Mouse (Mus musculus): ENCODE data around the gene Fezf2. TPM values are rescaled to one million over a fixed set of nuclear protein-coding genes. Genes with fewer than 3 reads are reported as not detected.

Gene Fezf2
- polyA plus RNA-seq, 1 experiment from 2014 or later, result 2.9 TPM

GRCm38 (mm10) chr14:12349334-12350090, 1.5 kb upstream of the Fezf2 start:
- no peaks in the 10 kb centered on the region for H3K36me3 ChIP-seq
- ATAC-seq (ENCODE audit: low FRiP score, low read depth), result no peak
- 4% methylated on average over 15 of the region's 15 CpGs for WGBS
- H3K4me3 ChIP-seq, result no peak overlapping the region
- H3K27ac ChIP-seq (replicated peaks), result no peak overlapping the region
- H3K9ac ChIP-seq (replicated peaks), result no peak overlapping the region
- H3K9me3 ChIP-seq, result no peaks in the 10 kb centered on the region
- peaks cover 33% of the 10 kb centered on the region for H3K4me1 ChIP-seq
- H3K27me3 ChIP-seq, result peaks cover 98% of the 10 kb centered on the region
- no peak overlapping the region for H3K4me2 ChIP-seq (replicated peaks)

DNA sequence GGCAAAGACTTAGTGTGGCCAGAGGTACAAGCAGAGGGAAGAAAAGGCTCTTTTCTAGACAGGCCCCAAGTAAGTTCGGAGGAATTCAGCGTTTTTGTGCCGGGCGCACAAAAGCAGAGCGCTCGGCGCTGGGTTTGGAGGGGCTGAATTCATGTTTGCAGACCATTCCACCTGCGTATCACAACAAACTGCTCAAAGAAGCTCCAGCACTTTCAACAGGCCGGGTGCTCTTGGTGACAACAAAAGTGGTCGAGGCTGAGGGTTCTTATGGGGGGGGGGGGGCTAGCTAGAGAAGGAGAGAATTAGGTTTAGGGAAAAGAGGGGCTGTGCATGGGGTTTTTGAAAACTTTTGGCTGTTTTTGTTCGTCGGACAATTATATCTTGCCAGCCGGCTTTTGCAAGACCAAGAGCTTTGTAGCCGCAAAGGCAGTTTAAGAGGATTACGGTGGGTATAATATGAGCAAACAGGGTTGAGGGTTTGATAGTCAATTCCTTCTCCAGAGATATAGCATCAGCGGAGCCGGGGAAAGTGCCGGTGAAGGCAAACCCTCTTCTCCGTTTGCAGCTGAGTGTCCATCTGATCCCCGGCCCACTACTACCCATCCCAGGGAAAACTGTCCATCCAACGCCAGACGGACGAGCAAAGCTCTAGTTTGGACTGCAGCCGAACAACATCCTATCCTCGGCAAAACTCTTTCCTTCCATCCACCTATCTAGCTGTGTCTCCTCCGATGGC, 956 bp downstream of the Fezf2 start:
- Histone ChIP-seq H3K27ac (replicated peaks) (peak overlapping the region; percentile 39; the same call in 1 of the 2 replicates), H3K27me3 (peaks cover 100% of the 10 kb centered on the region), H3K36me3 (no peaks in the 10 kb centered on the region), H3K9me3 (no peaks in the 10 kb centered on the region), H3K9ac (replicated peaks) (no peak overlapping the region), H3K4me2 (replicated peaks) (peak overlapping the region; percentile 29), H3K4me1 (peaks cover 40% of the 10 kb centered on the region), H3K4me3 (0 out of 2 replicates have a peak overlapping the region, but pooled peaks have one; percentile 9)
- WGBS, result under 1% methylated on average over 26 of the region's 26 CpGs
- ATAC-seq (ENCODE audit: low FRiP score, low read depth), result no peak

GRCm38 (mm10) chr14:12346011-12346864, 1.8 kb downstream of the Fezf2 start:
- Histone ChIP-seq H3K4me2 (replicated peaks) (peak overlapping the region; percentile 29), H3K4me1 (peaks cover 43% of the 10 kb centered on the region), H3K27me3 (peaks cover 100% of the 10 kb centered on the region), H3K4me3 (peak overlapping the region; percentile 34), H3K9ac (replicated peaks) (no peak overlapping the region), H3K9me3 (no peaks in the 10 kb centered on the region), H3K27ac (replicated peaks) (peak overlapping the region; percentile 58; the same call in 1 of the 2 replicates), H3K36me3 (no peaks in the 10 kb centered on the region)
- 0 out of 2 replicates have a peak, but pooled peaks have one; percentile 28 for ATAC-seq (ENCODE audit: low FRiP score, low read depth)
- under 1% methylated on average over 50 of the region's 50 CpGs for WGBS

GRCm38 (mm10) chr14:12345241-12345921, 2.6 kb downstream of the Fezf2 start:
- Histone ChIP-seq H3K36me3 (no peaks in the 10 kb centered on the region), H3K9ac (replicated peaks) (0 out of 2 replicates have a peak overlapping the region, but pooled peaks have one; percentile 11), H3K27me3 (peaks cover 100% of the 10 kb centered on the region), H3K27ac (replicated peaks) (peak overlapping the region; percentile 58; the same call in 1 of the 2 replicates), H3K4me3 (peak overlapping the region; percentile 34), H3K4me2 (replicated peaks) (peak overlapping the region; percentile 29), H3K9me3 (no peaks in the 10 kb centered on the region), H3K4me1 (peaks cover 50% of the 10 kb centered on the region)
- WGBS, result under 1% methylated on average over 40 of the region's 40 CpGs
- no peak for ATAC-seq (ENCODE audit: low FRiP score, low read depth)

- ATAC-seq (ENCODE audit: low FRiP score, low read depth), result no peak
- H3K36me3 ChIP-seq, result no peaks in the 10 kb centered on the region
- H3K4me2 ChIP-seq (replicated peaks), result peak overlapping the region; percentile 29; the same call in 1 of the 2 replicates
- H3K4me1 ChIP-seq, result peaks cover 50% of the 10 kb centered on the region
- peak overlapping the region; percentile 11; the same call in 1 of the 2 replicates for H3K9ac ChIP-seq (replicated peaks)
- H3K9me3 ChIP-seq, result no peaks in the 10 kb centered on the region
- peaks cover 100% of the 10 kb centered on the region for H3K27me3 ChIP-seq
- WGBS, result under 1% methylated on average over 37 of the region's 39 CpGs
- H3K4me3 ChIP-seq, result peak overlapping the region; percentile 34
- H3K27ac ChIP-seq (replicated peaks), result peak overlapping the region; percentile 58
These were observed 3.2 kb downstream of the Fezf2 start for GRCm38 (mm10) chr14:12344746-12345240.

GRCm38 (mm10) chr14:12344061-12344745, 3.8 kb downstream of the Fezf2 start:
- H3K9ac ChIP-seq (replicated peaks), result peak overlapping the region; percentile 11; the same call in 1 of the 2 replicates
- H3K4me3 ChIP-seq, result peak overlapping the region; percentile 34
- no peaks in the 10 kb centered on the region for H3K36me3 ChIP-seq
- ATAC-seq (ENCODE audit: low FRiP score, low read depth), result no peak
- peaks cover 50% of the 10 kb centered on the region for H3K4me1 ChIP-seq
- H3K27me3 ChIP-seq, result peaks cover 100% of the 10 kb centered on the region
- H3K27ac ChIP-seq (replicated peaks), result peak overlapping the region; percentile 58
- 3% methylated on average over 24 of the region's 24 CpGs for WGBS
- peak overlapping the region; percentile 29; the same call in 1 of the 2 replicates for H3K4me2 ChIP-seq (replicated peaks)
- no peaks in the 10 kb centered on the region for H3K9me3 ChIP-seq

DNA sequence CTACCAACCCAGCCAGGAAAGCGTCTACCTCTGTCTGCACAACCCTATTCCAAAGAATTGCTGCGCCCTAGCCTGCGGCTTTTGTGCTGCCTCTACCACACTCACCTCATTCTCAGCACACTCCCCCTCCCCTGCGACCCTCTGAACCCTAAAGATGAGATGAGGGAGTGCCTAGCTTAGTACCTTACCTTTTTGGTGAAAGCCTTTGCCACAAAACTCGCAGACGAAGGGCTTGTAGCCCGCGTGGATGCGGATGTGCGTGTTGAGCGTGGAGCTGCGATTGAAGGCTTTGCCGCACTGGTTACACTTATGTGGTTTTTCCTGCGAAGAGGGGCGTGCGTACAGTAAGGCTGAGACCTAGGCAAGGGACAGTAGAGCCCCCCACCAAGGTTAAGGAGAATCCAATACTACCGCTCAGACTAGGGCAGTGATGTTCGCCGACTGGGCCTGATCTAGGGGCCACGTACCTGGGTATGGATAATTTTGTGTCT, 4.5 kb downstream of the Fezf2 start:
- no peak overlapping the region for H3K27ac ChIP-seq (replicated peaks)
- H3K4me2 ChIP-seq (replicated peaks), result peak overlapping the region; percentile 13; the same call in 1 of the 2 replicates
- H3K4me3 ChIP-seq, result peak overlapping the region; percentile 34
- 1% methylated on average over 20 of the region's 20 CpGs for WGBS
- H3K4me1 ChIP-seq, result peaks cover 51% of the 10 kb centered on the region
- peaks cover 97% of the 10 kb centered on the region for H3K27me3 ChIP-seq
- H3K9me3 ChIP-seq, result no peaks in the 10 kb centered on the region
- H3K9ac ChIP-seq (replicated peaks), result no peak overlapping the region; the same call in 1 of the 2 replicates
- no peak for ATAC-seq (ENCODE audit: low FRiP score, low read depth)
- no peaks in the 10 kb centered on the region for H3K36me3 ChIP-seq

GRCm38 (mm10) chr14:12342458-12343131, 5.4 kb downstream of the Fezf2 start:
- Histone ChIP-seq H3K4me2 (replicated peaks) (peak overlapping the region; percentile 21; the same call in 1 of the 2 replicates), H3K4me3 (peak overlapping the region; percentile 34; the same call in 1 of the 2 replicates), H3K4me1 (peaks cover 56% of the 10 kb centered on the region), H3K36me3 (no peaks in the 10 kb centered on the region), H3K27ac (replicated peaks) (no peak overlapping the region), H3K9ac (replicated peaks) (no peak overlapping the region), H3K27me3 (peaks cover 97% of the 10 kb centered on the region), H3K9me3 (no peaks in the 10 kb centered on the region)
- WGBS, result under 1% methylated on average over 23 of the region's 23 CpGs
- ATAC-seq (ENCODE audit: low FRiP score, low read depth), result no peak

GRCm38 (mm10) chr14:12341789-12342457, 6.1 kb downstream of the Fezf2 start:
- H3K4me1 ChIP-seq, result peaks cover 49% of the 10 kb centered on the region
- H3K27me3 ChIP-seq, result peaks cover 97% of the 10 kb centered on the region
- no peak overlapping the region for H3K27ac ChIP-seq (replicated peaks)
- 3% methylated on average over 24 of the region's 24 CpGs for WGBS
- H3K4me2 ChIP-seq (replicated peaks), result peak overlapping the region; percentile 23; the same call in 1 of the 2 replicates
- peak overlapping the region; percentile 21; the same call in 1 of the 2 replicates for H3K4me3 ChIP-seq
- no peak overlapping the region for H3K9ac ChIP-seq (replicated peaks)
- H3K36me3 ChIP-seq, result no peaks in the 10 kb centered on the region
- no peak for ATAC-seq (ENCODE audit: low FRiP score, low read depth)
- H3K9me3 ChIP-seq, result no peaks in the 10 kb centered on the region

Data from midbrain, embryonic 12.5 days (tissue).